Mouse (Mus musculus): ENCODE measurements around the gene Fam69b. TPM values are rescaled to one million over a fixed set of nuclear protein-coding genes. Genes with fewer than 3 reads are reported as not detected.

The Fam69b gene
- polyA plus RNA-seq, 1 experiment from 2014 or later = 17.3 TPM

DNA sequence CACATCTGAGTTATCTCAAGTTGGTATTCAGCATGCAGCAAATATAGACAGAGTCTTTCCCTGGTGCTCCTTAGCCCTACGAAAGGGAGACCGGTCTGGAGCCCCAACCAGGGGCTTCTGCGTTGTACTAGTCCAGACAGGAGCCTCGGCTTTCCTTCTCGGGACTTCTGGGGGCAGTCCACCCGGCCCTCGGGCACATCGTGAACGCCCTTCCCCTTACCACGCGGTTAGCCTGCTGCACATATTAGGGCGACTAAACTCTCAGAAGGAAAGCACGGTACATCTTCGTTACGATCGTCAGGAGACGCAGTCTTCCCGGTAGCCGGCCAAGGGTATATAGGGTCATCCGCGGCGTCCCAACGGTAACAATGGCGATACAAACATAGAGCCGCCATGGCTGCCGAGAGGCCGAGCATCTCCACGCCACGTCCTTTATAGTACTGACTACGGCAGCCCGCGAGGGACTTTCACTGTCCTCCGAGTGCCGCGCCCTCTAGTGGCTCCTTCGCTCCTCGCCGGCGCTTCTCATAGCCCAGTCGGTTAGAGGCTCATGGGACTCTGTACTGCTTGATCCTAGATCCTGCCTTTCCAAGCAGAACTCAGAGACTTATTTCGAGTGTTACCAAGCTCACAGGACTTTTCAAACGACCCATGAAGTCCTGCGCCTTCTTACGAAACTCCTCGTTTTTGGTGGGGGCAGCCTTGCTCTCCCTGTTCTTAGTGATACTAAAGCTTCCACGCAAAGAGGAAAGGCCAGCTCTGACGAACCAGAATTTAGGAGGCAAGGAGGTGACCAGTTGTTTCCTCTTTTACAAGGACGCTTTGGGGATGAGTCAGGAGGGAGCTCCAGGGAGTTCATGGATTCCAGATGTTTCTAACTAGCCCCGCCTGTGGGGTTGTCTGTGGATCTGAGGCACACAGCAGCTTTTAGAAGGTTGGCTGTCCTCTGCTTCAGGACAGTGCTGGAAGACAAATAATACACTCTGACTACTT lies 11.9 kb downstream of the Fam69b start:
- Histone ChIP-seq H3K4me2 (peak overlapping the region; percentile 77), H3K9me3 (replicated peaks) (no peaks in the 10 kb centered on the region), H3K9ac (peak overlapping the region; percentile 99), H3K4me3 (peak overlapping the region; percentile 99), H3K4me1 (replicated peaks) (peaks cover 27% of the 10 kb centered on the region), H3K27ac (ENCODE audit: poor library complexity, severe bottlenecking) (peak overlapping the region; percentile 78), H3K27me3 (replicated peaks) (no peaks in the 10 kb centered on the region), H3K36me3 (peaks cover 37% of the 10 kb centered on the region)
- WGBS = 4% methylated on average over 49 of the region's 49 CpGs
- ATAC-seq (ENCODE audit: insufficient number of reproducible peaks, low FRiP score) = peak; percentile 84

GRCm38 (mm10) chr2:26641006-26641647 lies 12.9 kb downstream of the Fam69b start:
- Histone ChIP-seq H3K27ac (ENCODE audit: poor library complexity, severe bottlenecking) (no peak overlapping the region), H3K4me2 (no peak overlapping the region), H3K9ac (no peak overlapping the region), H3K36me3 (peaks cover 27% of the 10 kb centered on the region), H3K4me1 (replicated peaks) (peaks cover 24% of the 10 kb centered on the region), H3K27me3 (replicated peaks) (no peaks in the 10 kb centered on the region), H3K9me3 (replicated peaks) (no peaks in the 10 kb centered on the region), H3K4me3 (no peak overlapping the region)
- WGBS = 61% methylated on average over 7 of the region's 7 CpGs
- ATAC-seq (ENCODE audit: insufficient number of reproducible peaks, low FRiP score) = no peak

DNA sequence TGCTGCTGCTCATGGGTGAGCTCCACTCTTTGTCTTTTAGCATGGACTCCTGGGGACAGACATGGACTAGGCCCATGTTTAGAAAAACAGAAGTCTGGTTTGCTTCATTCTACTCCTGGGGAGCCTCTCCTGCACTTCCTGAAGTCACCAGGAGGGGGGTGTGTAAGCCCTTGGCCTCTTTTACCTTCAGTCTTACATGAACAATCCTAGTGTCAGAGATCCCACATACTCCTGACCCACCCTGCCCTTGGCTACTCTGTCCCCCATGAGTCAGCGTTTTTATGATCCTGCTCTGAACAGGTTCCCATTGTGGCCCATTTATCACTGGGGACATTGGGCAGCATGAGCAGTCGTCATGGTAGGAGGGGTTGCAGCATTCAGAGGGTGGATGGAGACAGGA lies 15.7 kb downstream of the Fam69b start:
- Histone ChIP-seq H3K27ac (ENCODE audit: poor library complexity, severe bottlenecking) (no peak overlapping the region), H3K4me2 (no peak overlapping the region), H3K9ac (no peak overlapping the region), H3K27me3 (replicated peaks) (no peaks in the 10 kb centered on the region), H3K4me1 (replicated peaks) (peaks cover 5% of the 10 kb centered on the region), H3K36me3 (no peaks in the 10 kb centered on the region), H3K9me3 (replicated peaks) (no peaks in the 10 kb centered on the region), H3K4me3 (no peak overlapping the region)
- no peak for ATAC-seq (ENCODE audit: insufficient number of reproducible peaks, low FRiP score)
- 56% methylated on average over 2 of the region's 2 CpGs for WGBS

DNA sequence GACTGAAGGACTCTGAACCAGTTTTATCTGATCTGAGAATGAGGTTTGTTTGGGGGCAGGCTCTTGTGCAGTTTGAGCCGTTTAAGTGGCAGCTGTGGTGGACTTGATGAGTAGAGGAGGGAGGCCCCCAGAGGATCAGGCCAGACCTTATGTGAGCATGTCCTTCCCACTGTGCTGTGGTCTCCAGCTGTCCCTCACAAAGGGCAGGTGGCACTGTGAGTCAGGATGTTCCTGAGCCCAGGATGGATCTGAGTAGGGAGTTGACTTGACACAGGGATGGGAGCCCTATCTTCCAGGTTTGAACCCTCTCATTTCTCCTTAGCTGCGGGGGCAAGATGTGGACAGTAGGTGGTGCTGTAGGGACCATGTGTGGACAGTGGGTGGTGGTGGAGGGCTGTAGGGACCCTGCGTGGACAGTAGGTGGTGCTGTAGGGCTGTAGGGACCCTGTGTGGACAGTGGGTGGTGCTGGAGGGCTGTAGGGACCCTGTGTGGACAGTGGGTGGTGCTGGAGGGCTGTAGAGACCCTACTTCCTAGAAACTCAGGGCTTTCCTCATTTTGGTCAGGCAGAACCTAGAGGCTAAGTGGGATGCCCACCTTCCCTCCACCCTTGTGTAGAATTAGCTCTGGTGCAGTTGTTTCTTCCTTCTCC lies 18.5 kb downstream of the Fam69b start:
- Histone ChIP-seq H3K27me3 (replicated peaks) (no peaks in the 10 kb centered on the region), H3K36me3 (no peaks in the 10 kb centered on the region), H3K4me3 (no peak overlapping the region), H3K4me1 (replicated peaks) (no peaks in the 10 kb centered on the region), H3K9ac (no peak overlapping the region), H3K9me3 (replicated peaks) (no peaks in the 10 kb centered on the region), H3K27ac (ENCODE audit: poor library complexity, severe bottlenecking) (no peak overlapping the region), H3K4me2 (no peak overlapping the region)
- WGBS = 19% methylated on average over 3 of the region's 3 CpGs
- peak; percentile 87 for ATAC-seq (ENCODE audit: insufficient number of reproducible peaks, low FRiP score)

GRCm38 (mm10) chr2:26654687-26655086 lies 26.4 kb downstream of the Fam69b start:
- 62% methylated on average over 1 of the region's 1 CpGs for WGBS
- H3K4me2 ChIP-seq = no peak overlapping the region
- no peak overlapping the region for H3K4me3 ChIP-seq
- no peaks in the 10 kb centered on the region for H3K36me3 ChIP-seq
- no peaks in the 10 kb centered on the region for H3K4me1 ChIP-seq (replicated peaks)
- H3K27me3 ChIP-seq (replicated peaks) = no peaks in the 10 kb centered on the region
- H3K27ac ChIP-seq (ENCODE audit: poor library complexity, severe bottlenecking) = no peak overlapping the region
- no peak overlapping the region for H3K9ac ChIP-seq
- ATAC-seq (ENCODE audit: insufficient number of reproducible peaks, low FRiP score) = no peak
- peaks cover 5% of the 10 kb centered on the region; the same call in 1 of the 2 replicates for H3K9me3 ChIP-seq (replicated peaks)

GRCm38 (mm10) chr2:26657426-26657825 lies 29.2 kb downstream of the Fam69b start:
- Histone ChIP-seq H3K4me3 (no peak overlapping the region), H3K9me3 (replicated peaks) (peaks cover 5% of the 10 kb centered on the region; the same call in 1 of the 2 replicates), H3K4me2 (no peak overlapping the region), H3K36me3 (no peaks in the 10 kb centered on the region), H3K27me3 (replicated peaks) (peaks cover 3% of the 10 kb centered on the region; the same call in 1 of the 2 replicates), H3K27ac (ENCODE audit: poor library complexity, severe bottlenecking) (no peak overlapping the region), H3K4me1 (replicated peaks) (peaks cover 10% of the 10 kb centered on the region), H3K9ac (no peak overlapping the region)
- 78% methylated on average over 2 of the region's 2 CpGs for WGBS
- ATAC-seq (ENCODE audit: insufficient number of reproducible peaks, low FRiP score) = no peak

- Histone ChIP-seq H3K9ac (peak overlapping the region; percentile 52; the same call in 1 of the 2 replicates), H3K27me3 (replicated peaks) (peaks cover 4% of the 10 kb centered on the region; the same call in 1 of the 2 replicates), H3K9me3 (replicated peaks) (peaks cover 5% of the 10 kb centered on the region; the same call in 1 of the 2 replicates), H3K4me2 (peak overlapping the region; percentile 80), H3K4me3 (peak overlapping the region; percentile 46), H3K27ac (ENCODE audit: poor library complexity, severe bottlenecking) (no peak overlapping the region), H3K36me3 (no peaks in the 10 kb centered on the region), H3K4me1 (replicated peaks) (peaks cover 20% of the 10 kb centered on the region)
- 0 out of 2 replicates have a peak, but pooled peaks have one; percentile 61 for ATAC-seq (ENCODE audit: insufficient number of reproducible peaks, low FRiP score)
- WGBS = under 1% methylated on average over 17 of the region's 20 CpGs
Observed at GRCm38 (mm10) chr2:26661143-26661752, 33.0 kb downstream of the Fam69b start.

GRCm38 (mm10) chr2:26661768-26662508 lies 33.7 kb downstream of the Fam69b start:
- H3K4me3 ChIP-seq = peak overlapping the region; percentile 46
- peaks cover 5% of the 10 kb centered on the region; the same call in 1 of the 2 replicates for H3K9me3 ChIP-seq (replicated peaks)
- peak overlapping the region; percentile 80 for H3K4me2 ChIP-seq
- peaks cover 20% of the 10 kb centered on the region for H3K4me1 ChIP-seq (replicated peaks)
- H3K9ac ChIP-seq = peak overlapping the region; percentile 52; the same call in 1 of the 2 replicates
- H3K36me3 ChIP-seq = no peaks in the 10 kb centered on the region
- H3K27ac ChIP-seq (ENCODE audit: poor library complexity, severe bottlenecking) = no peak overlapping the region
- ATAC-seq (ENCODE audit: insufficient number of reproducible peaks, low FRiP score) = 0 out of 2 replicates have a peak, but pooled peaks have one; percentile 42
- H3K27me3 ChIP-seq (replicated peaks) = peaks cover 4% of the 10 kb centered on the region; the same call in 1 of the 2 replicates
- 44% methylated on average over 29 of the region's 29 CpGs for WGBS

- H3K4me2 ChIP-seq = no peak overlapping the region
- H3K4me1 ChIP-seq (replicated peaks) = peaks cover 20% of the 10 kb centered on the region
- H3K27me3 ChIP-seq (replicated peaks) = peaks cover 4% of the 10 kb centered on the region; the same call in 1 of the 2 replicates
- H3K36me3 ChIP-seq = no peaks in the 10 kb centered on the region
- ATAC-seq (ENCODE audit: insufficient number of reproducible peaks, low FRiP score) = no peak
- peaks cover 5% of the 10 kb centered on the region; the same call in 1 of the 2 replicates for H3K9me3 ChIP-seq (replicated peaks)
- no peak overlapping the region for H3K4me3 ChIP-seq
- no peak overlapping the region for H3K27ac ChIP-seq (ENCODE audit: poor library complexity, severe bottlenecking)
- WGBS = 75% methylated on average over 13 of the region's 13 CpGs
- H3K9ac ChIP-seq = no peak overlapping the region
Observed at GRCm38 (mm10) chr2:26662509-26662882, 34.2 kb downstream of the Fam69b start.

DNA sequence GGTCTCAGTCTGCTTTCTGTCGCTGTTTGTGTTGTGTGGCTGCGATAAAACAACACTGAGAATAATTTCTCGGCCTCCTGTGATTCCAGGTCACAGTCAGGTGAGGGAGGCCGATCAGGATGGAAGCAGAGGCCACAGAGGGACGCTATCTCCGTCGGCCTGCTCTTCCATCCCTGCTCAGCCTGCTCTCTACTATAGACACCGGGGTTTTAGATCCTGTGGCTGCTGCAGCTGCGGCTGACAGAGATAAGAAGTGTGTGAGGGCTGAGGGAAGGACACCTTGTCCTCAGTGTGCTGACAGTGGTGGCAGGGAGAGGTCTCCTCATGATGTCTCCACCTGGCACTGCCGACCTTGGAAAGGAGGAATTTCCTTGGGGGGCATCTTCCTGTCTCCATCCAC lies 34.9 kb downstream of the Fam69b start:
- Histone ChIP-seq H3K27me3 (replicated peaks) (peaks cover 4% of the 10 kb centered on the region; the same call in 1 of the 2 replicates), H3K36me3 (no peaks in the 10 kb centered on the region), H3K9ac (peak overlapping the region; percentile 2; the same call in 1 of the 2 replicates), H3K27ac (ENCODE audit: poor library complexity, severe bottlenecking) (no peak overlapping the region), H3K4me1 (replicated peaks) (peaks cover 20% of the 10 kb centered on the region), H3K4me3 (no peak overlapping the region), H3K9me3 (replicated peaks) (peaks cover 5% of the 10 kb centered on the region; the same call in 1 of the 2 replicates), H3K4me2 (no peak overlapping the region)
- WGBS = 44% methylated on average over 10 of the region's 10 CpGs
- ATAC-seq (ENCODE audit: insufficient number of reproducible peaks, low FRiP score) = no peak
